Mouse (Mus musculus): ENCODE data around the gene Akap13.

Akap13 gene

DNA sequence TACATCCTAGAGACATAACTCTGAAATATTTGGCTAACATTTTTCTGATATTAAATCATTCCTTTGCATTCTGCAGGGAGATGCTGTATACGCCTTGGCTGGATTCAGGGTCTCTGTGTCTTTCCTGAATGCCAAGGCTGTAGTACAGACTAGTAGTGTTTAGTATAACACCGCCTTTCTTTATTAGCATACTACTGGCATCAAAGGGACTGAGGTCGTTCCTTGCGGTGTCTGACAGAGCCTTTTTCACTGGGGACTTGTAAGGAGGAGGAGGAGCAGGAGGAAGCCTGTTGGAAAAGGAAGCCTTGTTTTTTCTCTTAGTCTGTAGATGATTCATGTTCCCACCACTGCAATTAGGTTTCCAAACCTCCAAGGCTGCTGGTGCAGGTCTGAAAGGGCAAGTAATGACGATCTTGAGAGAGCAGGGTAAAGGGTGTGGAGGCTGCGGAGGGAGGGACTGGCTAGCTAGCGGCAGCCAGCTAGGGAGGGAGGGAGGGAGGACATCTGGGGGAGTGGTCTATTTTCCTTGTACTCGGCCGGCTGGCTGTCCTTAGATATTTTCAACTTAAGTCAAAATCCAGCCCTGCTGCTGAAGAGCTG lies 186.9 kb downstream of the Akap13 start:
- DNase-seq = no peak

DNA sequence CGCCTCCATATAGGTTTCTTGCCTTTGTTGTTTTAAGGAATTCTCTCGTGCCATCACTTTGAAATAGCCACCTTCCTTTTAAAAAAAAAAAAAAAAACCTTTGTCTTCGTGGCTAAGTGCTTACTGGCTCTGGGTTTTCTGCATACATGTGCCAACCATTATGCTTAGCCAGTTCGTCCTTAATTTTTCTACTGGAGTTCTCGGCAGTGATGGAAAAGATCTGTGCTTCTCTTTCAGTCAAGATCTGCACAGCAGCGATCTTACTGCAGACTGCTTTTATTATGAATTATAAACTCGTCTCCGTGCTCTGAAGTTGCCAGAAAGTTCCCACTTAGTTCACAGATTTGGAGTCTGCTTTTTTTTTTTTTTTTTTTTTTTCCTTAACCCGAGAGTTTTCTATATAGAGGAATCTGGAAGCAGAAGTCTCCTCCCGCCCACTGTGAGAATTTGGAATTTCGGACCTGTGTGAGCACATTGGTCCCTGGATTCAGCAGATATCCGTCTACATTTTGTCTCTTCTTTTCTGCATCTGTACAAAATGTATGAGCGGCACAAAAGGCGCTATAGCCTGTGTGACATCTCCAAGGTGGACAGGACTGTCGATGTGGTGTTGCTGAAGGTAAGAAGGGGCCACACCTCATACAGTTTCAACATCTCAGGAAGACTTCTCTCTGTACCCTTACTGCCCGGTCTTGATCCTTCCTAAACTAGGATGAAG lies 187.7 kb downstream of the Akap13 start:
- DNase-seq = no peak

DNA sequence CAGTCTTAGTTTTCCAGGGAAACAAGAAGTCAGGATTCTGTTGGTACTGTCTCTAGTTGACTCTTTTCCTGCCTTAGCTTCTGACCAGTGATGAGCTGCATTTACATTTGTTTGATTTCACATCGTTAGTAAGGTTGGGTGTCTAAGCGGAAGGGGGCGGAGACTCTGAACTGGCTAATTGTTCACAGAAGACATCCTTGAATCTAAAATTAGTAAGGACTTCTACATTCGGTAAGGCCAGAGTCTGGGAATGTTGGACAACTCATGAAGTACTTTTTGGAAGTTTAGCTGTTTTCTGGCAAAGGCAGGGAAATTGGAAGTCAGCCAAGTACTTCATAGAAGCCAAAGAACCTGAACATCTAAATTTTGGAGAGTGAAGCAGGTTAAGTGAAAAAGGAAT lies 188.7 kb downstream of the Akap13 start:
- DNase-seq = no peak

DNA sequence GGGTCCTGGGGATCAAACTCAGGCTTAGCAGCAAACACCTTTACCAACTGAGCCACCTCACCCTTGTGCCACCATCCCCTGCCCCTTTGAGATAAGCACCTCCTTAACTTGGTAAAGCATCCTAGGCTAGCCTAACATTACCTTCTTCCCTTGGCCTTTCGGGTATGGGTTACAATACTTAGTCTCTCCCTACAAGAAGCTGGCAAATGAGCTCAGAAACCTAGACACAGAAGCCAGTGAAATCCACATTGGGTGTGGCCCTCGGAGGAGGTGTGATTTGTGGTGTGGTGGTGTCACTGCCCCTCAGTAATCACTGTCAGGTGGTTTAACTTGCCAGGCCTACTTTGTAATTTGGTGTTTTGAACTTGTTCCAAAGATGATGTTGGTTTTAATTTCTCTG lies 189.3 kb downstream of the Akap13 start:
- DNase-seq = no peak

GRCm38 (mm10) chr7:75645156-75645933 lies 190.0 kb downstream of the Akap13 start:
- DNase-seq = no peak

- no peak for DNase-seq
Observed at GRCm38 (mm10) chr7:75648051-75648450, 192.7 kb downstream of the Akap13 start.

GRCm38 (mm10) chr7:75648961-75649360 lies 193.6 kb downstream of the Akap13 start:
- DNase-seq = no peak

GRCm38 (mm10) chr7:75649966-75650365 lies 194.6 kb downstream of the Akap13 start:
- no peak for DNase-seq

- DNase-seq = no peak
Observed at GRCm38 (mm10) chr7:75653684-75654317, 198.5 kb downstream of the Akap13 start.

GRCm38 (mm10) chr7:75655180-75656074 lies 200.1 kb downstream of the Akap13 start:
- DNase-seq = no peak

DNA sequence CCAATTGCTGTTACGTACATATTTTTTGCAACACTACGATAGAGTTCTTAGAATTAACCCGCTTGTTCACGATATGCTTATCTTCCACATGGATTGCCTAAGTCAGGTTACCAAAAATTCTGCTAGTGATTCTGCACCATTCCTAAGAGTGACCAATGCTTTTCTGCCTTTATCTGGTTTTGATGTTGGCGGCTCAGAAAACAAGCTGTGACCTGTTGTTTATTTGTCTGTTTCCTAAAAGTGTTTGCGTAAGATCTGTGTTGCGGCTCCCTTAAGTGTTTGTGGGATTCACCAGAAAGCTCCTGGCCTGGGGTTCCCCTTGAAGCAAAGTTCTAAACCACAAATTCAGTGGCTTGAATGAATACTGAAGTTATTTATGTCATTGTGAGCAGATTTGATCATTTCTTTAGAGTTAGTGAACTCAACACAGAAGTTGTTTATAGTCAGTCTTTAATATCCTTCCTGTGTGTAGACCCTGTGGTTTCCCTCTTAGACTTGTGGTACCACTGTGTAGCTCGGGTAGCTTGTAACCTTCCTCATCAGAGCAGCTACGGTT lies 201.0 kb downstream of the Akap13 start:
- no peak for DNase-seq

DNA sequence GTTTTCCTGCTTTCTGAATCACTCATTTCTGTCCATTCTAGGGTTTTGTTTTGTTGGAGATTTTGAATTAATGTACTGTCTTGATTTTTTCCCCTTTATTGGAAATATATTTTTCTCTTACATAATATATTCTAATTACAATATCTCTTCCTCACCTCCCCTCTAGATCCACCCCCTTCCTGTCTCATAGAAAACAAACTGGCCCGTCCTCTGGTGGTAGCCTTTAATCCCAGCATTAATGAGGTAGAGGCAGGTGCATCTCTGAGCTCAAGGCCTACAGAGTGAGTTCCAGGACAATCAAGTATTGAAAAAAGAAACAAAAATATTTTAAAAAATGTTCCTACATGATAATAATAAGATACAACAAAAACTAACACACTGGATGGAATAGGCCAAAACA lies 201.6 kb downstream of the Akap13 start:
- DNase-seq = no peak

GRCm38 (mm10) chr7:75664455-75664854 lies 209.1 kb downstream of the Akap13 start:
- no peak for DNase-seq

- DNase-seq = no peak
Observed at GRCm38 (mm10) chr7:75666982-75667381, 211.6 kb downstream of the Akap13 start.

- DNase-seq = no peak
Observed at GRCm38 (mm10) chr7:75667531-75667930, 212.2 kb downstream of the Akap13 start.

GRCm38 (mm10) chr7:75668396-75668795 lies 213.1 kb downstream of the Akap13 start:
- no peak for DNase-seq

GRCm38 (mm10) chr7:75669416-75669815 lies 214.1 kb downstream of the Akap13 start:
- no peak for DNase-seq

- DNase-seq = no peak
Observed at GRCm38 (mm10) chr7:75679631-75680030, 224.3 kb downstream of the Akap13 start.

GRCm38 (mm10) chr7:75682901-75683300 lies 227.6 kb downstream of the Akap13 start:
- no peak for DNase-seq

DNA sequence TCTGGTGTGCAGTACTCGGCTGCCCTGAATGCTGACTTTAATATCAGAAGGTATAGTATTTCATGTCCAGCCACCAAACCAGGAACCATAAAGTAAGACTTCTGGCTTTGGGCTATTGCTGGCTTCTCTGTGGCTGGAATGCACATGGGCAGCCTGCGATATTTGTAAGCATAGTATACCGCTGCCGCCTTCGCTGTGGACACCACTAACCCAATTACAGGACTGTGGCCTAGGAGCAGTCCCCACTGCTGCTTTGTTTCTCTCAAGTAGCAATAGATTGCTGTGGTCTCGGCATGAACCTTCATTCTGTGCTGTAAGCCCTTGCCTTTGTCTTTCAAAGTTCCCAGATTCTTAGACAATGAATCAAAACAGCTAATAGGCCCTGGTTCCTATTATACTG lies 228.1 kb downstream of the Akap13 start:
- DNase-seq = no peak

GRCm38 (mm10) chr7:75684976-75685375 lies 229.6 kb downstream of the Akap13 start:
- no peak for DNase-seq
